Comparison of ENCODE assay signal across 23 mouse cellular contexts in genomic region chr4:47420191-47420590, GRCm38 (mm10). TPM values are rescaled to one million over a fixed set of nuclear protein-coding genes. Genes with fewer than 3 reads are reported as not detected.
DNase-seq lines count a peak whose midpoint lies in the region; ATAC-seq and TF ChIP-seq lines count a peak whose summit lies in the region.
"Had no signal": no experiment of that assay in that cellular context is flagged by ENCODE, and none has a peak within 500 bp of the region (broad histone marks: within the 10 kb centered on the region; RNA-seq: fewer than 3 reads in every experiment).

No protein-coding gene starts in this region.

- H3K4me1 ChIP-seq in embryonic facial prominence, embryonic 13.5 days: peaks cover 7% of the 10 kb centered on the region; the same call in 1 of the 2 replicates
- H3K4me1 ChIP-seq in embryonic facial prominence, embryonic 10.5 days: peaks cover 39% of the 10 kb centered on the region
- H3K4me1 ChIP-seq in MEL (ENCODE audit: control insufficient read depth in 1 of 2, insufficient read depth in 2 of 2, low read length in 2 of 2): peaks cover 0 to 10% of the 10 kb centered on the region in 2 experiments; a peak in 2 of 4 replicates
- H3K4me1 ChIP-seq in embryonic facial prominence, embryonic 14.5 days (ENCODE audit: control insufficient read depth, insufficient read depth, low read length): no peaks in the 10 kb centered on the region

- no peak for TF ChIP-seq POLR2A in MEL (IDR thresholded peaks at IDR 0.05; ENCODE audit: control insufficient read depth in 1 of 2, insufficient read depth in 1 of 2, low read depth in 1 of 2, low read length in 2 of 2, poor library complexity in 1 of 2)

- TF ChIP-seq CTCF in MEL (IDR thresholded peaks at IDR 0.05 in 2 of 3, conservative IDR thresholded peaks at IDR 0.05 in 1 of 3; ENCODE audit: control insufficient read depth in 1 of 3, insufficient read depth in 1 of 3, low read depth in 2 of 3, low read length in 3 of 3, poor library complexity in 1 of 3, severe bottlenecking in 1 of 3): no peak

- no peak overlapping the region for H3K4me3 ChIP-seq in embryonic facial prominence, embryonic 13.5 days
- no peak overlapping the region for H3K4me3 ChIP-seq in embryonic facial prominence, embryonic 10.5 days
- peak overlapping the region; percentile 19 to 36; a peak in 3 of 4 replicates for H3K4me3 ChIP-seq in MEL (ENCODE audit: control insufficient read depth in 1 of 2, insufficient read depth in 1 of 2, low read depth in 2 of 2, low read length in 2 of 2)
- H3K4me3 ChIP-seq in embryonic facial prominence, embryonic 14.5 days (ENCODE audit: low read depth, low read length): no peak overlapping the region
- H3K4me3 ChIP-seq: embryonic facial prominence, embryonic 15.5 days; erythroblast, embryonic 14.5 days; forebrain, embryonic 10.5 days; forebrain, embryonic 13.5 days; forebrain, embryonic 15.5 days had no signal

- no peak for ATAC-seq in embryonic facial prominence, embryonic 13.5 days (ENCODE audit: insufficient number of reproducible peaks, insufficient read depth, low FRiP score, low TSS enrichment, low read depth)
- ATAC-seq in embryonic facial prominence, embryonic 14.5 days (ENCODE audit: low read depth): no peak
- no peak for ATAC-seq in frontal cortex, adult (ENCODE audit: low TSS enrichment)
- ATAC-seq: CD4-positive, CD25-positive, alpha-beta regulatory T cell, adult 4 months had no signal

- 32% methylated on average over 7 of the region's 7 CpGs for WGBS in embryonic facial prominence, embryonic 13.5 days
- 30% methylated on average over 7 of the region's 7 CpGs for WGBS in embryonic facial prominence, embryonic 10.5 days
- 38% methylated on average over 7 of the region's 7 CpGs for WGBS in embryonic facial prominence, embryonic 14.5 days

- H3K4me2 ChIP-seq in embryonic facial prominence, embryonic 13.5 days: 0 out of 2 replicates have a peak overlapping the region, but pooled peaks have one; percentile 35
- peak overlapping the region; percentile 39; the same call in 1 of the 2 replicates for H3K4me2 ChIP-seq in embryonic facial prominence, embryonic 14.5 days (ENCODE audit: low read depth, low read length)
- H3K4me2 ChIP-seq: embryonic facial prominence, embryonic 15.5 days; forebrain, embryonic 13.5 days; forebrain, embryonic 15.5 days had no signal

- TF ChIP-seq RAD21 in MEL (IDR thresholded peaks at IDR 0.05; ENCODE audit: low read depth, low read length): no peak; the same call in 1 of the 2 replicates

- H3K79me2 ChIP-seq in MEL (ENCODE audit: control insufficient read depth, insufficient read depth, low read length, poor library complexity): no peaks in the 10 kb centered on the region

- H3K9ac ChIP-seq in embryonic facial prominence, embryonic 13.5 days: no peak overlapping the region
- peak overlapping the region; percentile 20; the same call in 1 of the 2 replicates for H3K9ac ChIP-seq in MEL (ENCODE audit: control insufficient read depth, low read depth, low read length, poor library complexity, severe bottlenecking)
- 0 out of 2 replicates have a peak overlapping the region, but pooled peaks have one; percentile 2 for H3K9ac ChIP-seq in embryonic facial prominence, embryonic 14.5 days (ENCODE audit: low read depth, low read length)
- H3K9ac ChIP-seq: embryonic facial prominence, embryonic 15.5 days; forebrain, embryonic 13.5 days; forebrain, embryonic 15.5 days; forebrain, postnatal 0 days had no signal

- TF ChIP-seq EP300 in MEL (IDR thresholded peaks at IDR 0.05; ENCODE audit: low read depth in 1 of 2, low read length in 2 of 2): no peak; a peak in 1 of 4 replicates

- no peaks in the 10 kb centered on the region for H3K9me3 ChIP-seq in embryonic facial prominence, embryonic 13.5 days
- H3K9me3 ChIP-seq in embryonic facial prominence, embryonic 10.5 days: no peaks in the 10 kb centered on the region
- no peaks in the 10 kb centered on the region for H3K9me3 ChIP-seq in MEL (replicated peaks; ENCODE audit: insufficient read depth, low read length)
- H3K9me3 ChIP-seq in embryonic facial prominence, embryonic 14.5 days (ENCODE audit: control insufficient read depth, low read length): no peaks in the 10 kb centered on the region
- H3K9me3 ChIP-seq: embryonic facial prominence, embryonic 15.5 days; forebrain, embryonic 10.5 days; forebrain, embryonic 13.5 days; forebrain, embryonic 15.5 days; G1E had no signal

- H3K27ac ChIP-seq in embryonic facial prominence, embryonic 13.5 days: no peak overlapping the region
- no peak overlapping the region for H3K27ac ChIP-seq in embryonic facial prominence, embryonic 10.5 days (replicated peaks)
- H3K27ac ChIP-seq in MEL (ENCODE audit: control insufficient read depth, low read depth, low read length): no peak overlapping the region
- no peak overlapping the region for H3K27ac ChIP-seq in embryonic facial prominence, embryonic 14.5 days (replicated peaks; ENCODE audit: low read depth, low read length)
- H3K27ac ChIP-seq: embryonic facial prominence, embryonic 15.5 days; forebrain, embryonic 10.5 days; forebrain, embryonic 13.5 days; forebrain, embryonic 15.5 days had no signal

- no peak for DNase-seq in embryonic facial prominence, embryonic 10.5 days (ENCODE audit: low spot score)
- DNase-seq in MEL (ENCODE audit: low read depth, low spot score) (peak; percentile 72), ZHBTc4 (ENCODE audit: low read depth, low spot score) (peak; percentile 30)
- no peak for DNase-seq in embryonic facial prominence, embryonic 14.5 days (ENCODE audit: low spot score)
- no peak for DNase-seq in kidney, postnatal 36 days
- DNase-seq in cerebellum, adult 9-11 months: no peak
- DNase-seq: adrenal gland, adult 8-10 months; adrenal gland, postnatal 14 days; adrenal gland, postnatal 36 days; cerebellum, adult 11-12 months; cerebellum, adult 2 months; cerebellum, adult 9-10 months had no signal

- H3K36me3 ChIP-seq in embryonic facial prominence, embryonic 13.5 days: 0 out of 2 replicates have a peak, but pooled peaks cover 3% of the 10 kb centered on the region
- H3K36me3 ChIP-seq in embryonic facial prominence, embryonic 10.5 days (replicated peaks): peaks cover under 1% of the 10 kb centered on the region; the same call in 1 of the 2 replicates
- peaks cover 0 to 10% of the 10 kb centered on the region in 2 experiments; a peak in 2 of 4 replicates for H3K36me3 ChIP-seq in MEL (ENCODE audit: control insufficient read depth in 1 of 2, insufficient read depth in 2 of 2, low read length in 2 of 2)
- no peaks in the 10 kb centered on the region for H3K36me3 ChIP-seq in embryonic facial prominence, embryonic 14.5 days (ENCODE audit: control insufficient read depth, insufficient read depth, low read length)
- H3K36me3 ChIP-seq: embryonic facial prominence, embryonic 15.5 days; forebrain, embryonic 15.5 days; G1E had no signal

- no peaks in the 10 kb centered on the region for H3K27me3 ChIP-seq in embryonic facial prominence, embryonic 13.5 days
- 0 out of 2 replicates have a peak, but pooled peaks cover 6% of the 10 kb centered on the region for H3K27me3 ChIP-seq in embryonic facial prominence, embryonic 10.5 days (replicated peaks; ENCODE audit: low read depth, poor library complexity, severe bottlenecking)
- H3K27me3 ChIP-seq in MEL (ENCODE audit: control insufficient read depth in 1 of 2, insufficient read depth in 2 of 2, low read length in 2 of 2): no peaks in the 10 kb centered on the region
- no peaks in the 10 kb centered on the region for H3K27me3 ChIP-seq in embryonic facial prominence, embryonic 14.5 days (replicated peaks; ENCODE audit: control insufficient read depth, insufficient read depth, low read length)
- H3K27me3 ChIP-seq: CH12.LX; embryonic facial prominence, embryonic 15.5 days; forebrain, embryonic 15.5 days had no signal

TF ChIP-seq in MEL, 35 proteins besides CTCF, POLR2A, EP300 and RAD21 (continues in another document):
- no peak for TF ChIP-seq ZC3H11A (IDR thresholded peaks at IDR 0.05; ENCODE audit: low read depth, low read length)
- TF ChIP-seq GABPA (IDR thresholded peaks at IDR 0.05; ENCODE audit: low read depth, low read length): no peak
- no peak for TF ChIP-seq POLR2AphosphoS5 (IDR thresholded peaks at IDR 0.05; ENCODE audit: borderline replicate concordance, low read depth, low read length)
- no peak for TF ChIP-seq RCOR1 (IDR thresholded peaks at IDR 0.05; ENCODE audit: low read depth, low read length)
- no peak for TF ChIP-seq MEF2A (IDR thresholded peaks at IDR 0.05; ENCODE audit: extremely low read depth, insufficient replicate concordance, low read depth, low read length, poor library complexity, severe bottlenecking)
- TF ChIP-seq USF2 (IDR thresholded peaks at IDR 0.05; ENCODE audit: borderline replicate concordance in 1 of 2, insufficient read depth in 1 of 2, low read depth in 1 of 2, low read length in 2 of 2): no peak
- no peak for TF ChIP-seq E2F4 (IDR thresholded peaks at IDR 0.05; ENCODE audit: borderline replicate concordance, low read depth, low read length)
- TF ChIP-seq SMC3 (IDR thresholded peaks at IDR 0.05; ENCODE audit: low read depth, low read length): peak; percentile 5; the same call in 1 of the 2 replicates
- TF ChIP-seq MAX (IDR thresholded peaks at IDR 0.05; ENCODE audit: low read length): no peak
- TF ChIP-seq CHD1 (IDR thresholded peaks at IDR 0.05; ENCODE audit: low read depth, low read length): no peak
- no peak for TF ChIP-seq ZMIZ1 (IDR thresholded peaks at IDR 0.05; ENCODE audit: low read depth, low read length)
- 0 out of 2 replicates have a peak, but pooled peaks have one; percentile 21 for TF ChIP-seq MXI1 (IDR thresholded peaks at IDR 0.05; ENCODE audit: low read depth, low read length)
- no peak for TF ChIP-seq ZNF384 (IDR thresholded peaks at IDR 0.05; ENCODE audit: low read depth, low read length)
- no peak for TF ChIP-seq SIN3A (IDR thresholded peaks at IDR 0.05; ENCODE audit: low read length)

RNA-seq across cellular contexts. Expression of gene Alg2, which starts 53.9 kb away (rescaled TPM):
- polyA plus RNA-seq in embryonic facial prominence, embryonic 13.5 days (2015; fragmentation: Nextera tagmentation; extraction: Ambion mirVana): 82.7 and 83.3 TPM in 2 replicates
- 83.3 TPM in 2 replicates for polyA plus RNA-seq in embryonic facial prominence, embryonic 10.5 days (2016; fragmentation: Nextera tagmentation; extraction: Ambion mirVana)
- 10.1 and 11.6 TPM in 2 replicates for total RNA-seq in MEL (2012; rRNA removed)
- 10 to 100 TPM; 31.3 to 48.1 TPM for polyA plus RNA-seq in MEL (2012; ENCODE audit: insufficient read depth in 1 of 2, insufficient read length in 2 of 2, low read depth in 1 of 2, low replicate concordance in 2 of 2, missing spikeins in 1 of 2)
- 68.9 and 75.3 TPM in 2 replicates for polyA plus RNA-seq in embryonic facial prominence, embryonic 14.5 days (2014; fragmentation: Nextera tagmentation; extraction: Ambion mirVana)

RNA-seq across cellular contexts. Expression of gene Sec61b, which starts 54.3 kb away (rescaled TPM):
- 383 and 447 TPM in 2 replicates for polyA plus RNA-seq in embryonic facial prominence, embryonic 13.5 days (2015; fragmentation: Nextera tagmentation; extraction: Ambion mirVana)
- polyA plus RNA-seq in embryonic facial prominence, embryonic 10.5 days (2016; fragmentation: Nextera tagmentation; extraction: Ambion mirVana): 377 and 391 TPM in 2 replicates
- total RNA-seq in MEL (2012; rRNA removed): 538 and 557 TPM in 2 replicates
- 100 to 1,000 TPM in 1 of 2 experiments, not detected in 1; 329 TPM for polyA plus RNA-seq in MEL (2012; ENCODE audit: insufficient read depth in 1 of 2, insufficient read length in 2 of 2, low read depth in 1 of 2, low replicate concordance in 2 of 2, missing spikeins in 1 of 2)
- polyA plus RNA-seq in embryonic facial prominence, embryonic 14.5 days (2014; fragmentation: Nextera tagmentation; extraction: Ambion mirVana): 430 and 465 TPM in 2 replicates

Comparison
In these comparisons a context has a peak if more than half of its experiments do, and no peak if none do; other contexts are left out.
1. H3K4me3 ChIP-seq: peak in MEL (2 of 2); none in embryonic facial prominence, embryonic 13.5 days (single experiment), embryonic facial prominence, embryonic 10.5 days (single experiment) and embryonic facial prominence, embryonic 14.5 days (single experiment).
2. DNase-seq: peak in MEL (single experiment) and ZHBTc4 (single experiment); none in embryonic facial prominence, embryonic 10.5 days (single experiment), embryonic facial prominence, embryonic 14.5 days (single experiment), kidney, postnatal 36 days (0 of 2) and cerebellum, adult 9-11 months (single experiment).